Mouse (Mus musculus) sigmoid colon, adult 10 weeks (tissue): ENCODE results near the gene Ppp1r3g. TPM values are rescaled to one million over a fixed set of nuclear protein-coding genes. Genes with fewer than 3 reads are reported as not detected.

Experiments
- polyA plus RNA-seq: library from polyadenylated mRNA; stranded (reverse); fragments of 350-450 nt; fragmentation: Illumina TruSeq; extraction: RNeasy Lipid Tissue Mini Kit (QIAGEN cat#74804); gene quantifications from one replicate; pipeline ENCODE4 v1.2.3, GENCODE M21; 2014; ENCODE audit warnings: low read depth, low replicate concordance

The Ppp1r3g gene
- not detected for polyA plus RNA-seq

GRCm38 (mm10) chr13:35958539-35958938 lies at the start of gene Ppp1r3g:
Gene Ppp1r3g, plus strand, starts transcription at chr13:35958839.

Other genes starting within 250 kb of the Ppp1r3g start
- 5.7 TPM for gene Rpp40, start 52.5 kb upstream of the Ppp1r3g start, polyA plus RNA-seq
- gene Fars2, start 158.6 kb downstream of the Ppp1r3g start, polyA plus RNA-seq = 22.2 TPM
- 15.0 TPM for gene Lyrm4, start 158.7 kb downstream of the Ppp1r3g start, polyA plus RNA-seq